Mouse (Mus musculus) forebrain, embryonic 11.5 days (tissue): ENCODE results near the gene Prcp. TPM values are rescaled to one million over a fixed set of nuclear protein-coding genes. Genes with fewer than 3 reads are reported as not detected.
"Not testable (repeated sequence)": the region's sequence is repeated elsewhere in the genome, so short reads cannot be mapped to it uniquely, and the experiment has no call there.

Experiments
- ATAC-seq: fragments of 200-750 bp; cut with Nextera tagmentation; replicated peaks from 2 replicates; pipeline ENCODE4 v1.8.0; 2017; ENCODE audit warnings: moderate TSS enrichment; ENCODE audit not compliant: low FRiP score
- DNase-seq: peaks from one replicate; pipeline ENCODE4 v3.0.0-alpha.2; 2017; ENCODE audit warnings: low spot score
- H3K27ac ChIP-seq: fragments of 300-500 bp; sonication (generic); 2 replicates; pipeline ENCODE4 v1.5.1; 2014; ENCODE audit warnings: low read depth, low read length
- H3K27me3 ChIP-seq: fragments of 300-500 bp; sonication (generic); 2 replicates; pipeline ENCODE4 v1.6.1; 2014; ENCODE audit warnings: mild to moderate bottlenecking, low read length, mixed read lengths; ENCODE audit not compliant: control insufficient read depth, insufficient read depth
- H3K36me3 ChIP-seq: fragments of 300-500 bp; sonication (generic); 2 replicates; pipeline ENCODE4 v1.6.1; 2014; ENCODE audit warnings: mild to moderate bottlenecking, low read length, moderate library complexity, mixed read lengths; ENCODE audit not compliant: control insufficient read depth, insufficient read depth
- H3K4me1 ChIP-seq: fragments of 300-500 bp; sonication (generic); replicated peaks from 2 replicates; pipeline ENCODE4 v1.6.1; 2014; ENCODE audit warnings: low read length, mixed read lengths; ENCODE audit not compliant: control insufficient read depth, insufficient read depth
- H3K4me2 ChIP-seq: fragments of 300-500 bp; sonication (generic); 2 replicates; pipeline ENCODE4 v1.6.1; 2014; ENCODE audit warnings: low read depth, mild to moderate bottlenecking, low read length, moderate library complexity, mixed read lengths; ENCODE audit not compliant: severe bottlenecking
- H3K4me3 ChIP-seq: fragments of 300-500 bp; sonication (generic); 2 replicates; pipeline ENCODE4 v1.5.1; 2014; ENCODE audit warnings: low read depth, low read length
- H3K9ac ChIP-seq: fragments of 300-500 bp; sonication (generic); 2 replicates; pipeline ENCODE4 v1.6.1; 2014; ENCODE audit warnings: low read length
- H3K9me3 ChIP-seq: fragments of 300-500 bp; sonication (generic); 2 replicates; pipeline ENCODE4 v1.6.1; 2016; ENCODE audit warnings: low read length, mixed read lengths; ENCODE audit not compliant: control insufficient read depth
- WGBS: fragments of 180-500 bp; shearing (Covaris S2); extraction: QIAGEN DNeasy Blood & Tissue Kit; methylation state at CpG from one replicate; pipeline ENCODE4 v1.1.7; 2014; 5-methylcytosine and 5-hydroxymethylcytosine counted together
- polyA plus RNA-seq: library from polyadenylated mRNA; unstranded; fragments of >200 nt; fragmentation: Nextera tagmentation; extraction: Ambion mirVana; gene quantifications from 2 replicates; pipeline ENCODE4 v1.2.1, GENCODE M21; 2014

Prcp gene
- polyA plus RNA-seq, 1 experiment from 2014 or later: 20.3 TPM

GRCm38 (mm10) chr7:92897021-92897420 is 22.8 kb downstream of the Prcp start:
- Histone ChIP-seq H3K4me2 (no peak overlapping the region), H3K27me3 (no peaks in the 10 kb centered on the region), H3K27ac (no peak overlapping the region), H3K9me3 (no peaks in the 10 kb centered on the region), H3K36me3 (no peaks in the 10 kb centered on the region), H3K4me3 (no peak overlapping the region), H3K9ac (no peak overlapping the region), H3K4me1 (no peaks in the 10 kb centered on the region)
- WGBS: 69% methylated on average over 2 of the region's 2 CpGs
- DNase-seq (no peak), ATAC-seq (peak; percentile 56; the same call in 1 of the 2 replicates)

DNA sequence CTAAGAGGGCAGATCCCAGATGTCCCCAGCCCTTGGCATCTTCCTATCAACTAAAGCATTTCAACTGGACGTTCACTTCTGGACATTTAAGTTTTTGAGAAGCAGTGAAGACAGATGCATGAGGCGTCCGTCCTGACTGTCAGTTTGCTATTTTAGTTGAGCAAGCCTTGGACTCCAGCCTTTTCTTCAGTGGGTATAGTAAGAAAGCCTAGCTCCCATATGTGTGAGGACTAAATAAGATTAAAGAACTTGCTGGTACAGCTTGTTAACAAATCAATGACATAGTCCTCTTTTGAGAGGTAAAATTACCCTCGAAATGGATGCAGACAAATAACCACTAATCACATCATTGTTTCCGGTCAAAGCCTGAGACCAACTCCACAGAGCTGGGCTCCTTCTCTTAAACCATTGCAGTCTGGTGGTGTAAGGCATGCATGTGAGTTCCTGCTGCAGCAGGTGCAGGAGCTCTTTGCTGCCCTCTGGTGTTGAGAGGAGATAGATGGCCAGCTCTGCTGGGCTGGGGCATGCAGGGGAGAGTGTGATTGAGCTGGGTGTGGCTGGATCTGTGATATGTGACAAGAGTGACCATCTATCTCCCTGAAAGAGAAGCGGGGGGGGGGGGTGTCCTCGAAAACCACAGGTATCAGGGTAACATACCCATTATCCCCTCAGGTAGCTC is 29.2 kb downstream of the Prcp start:
- no peaks in the 10 kb centered on the region for H3K9me3 ChIP-seq
- no peak overlapping the region for H3K9ac ChIP-seq
- no peak overlapping the region for H3K4me3 ChIP-seq
- H3K4me2 ChIP-seq: no peak overlapping the region
- WGBS: 52% methylated on average over 7 of the region's 7 CpGs
- no peaks in the 10 kb centered on the region for H3K4me1 ChIP-seq
- H3K36me3 ChIP-seq: no peaks in the 10 kb centered on the region
- DNase-seq (peak; percentile 88), ATAC-seq (peak; percentile 93)
- no peak overlapping the region for H3K27ac ChIP-seq
- H3K27me3 ChIP-seq: no peaks in the 10 kb centered on the region

- 41% methylated on average over 7 of the region's 7 CpGs for WGBS
- not testable (repeated sequence) for ATAC-seq, H3K36me3 ChIP-seq
Measured at GRCm38 (mm10) chr7:92904285-92904684, 30.0 kb downstream of the Prcp start.

DNA sequence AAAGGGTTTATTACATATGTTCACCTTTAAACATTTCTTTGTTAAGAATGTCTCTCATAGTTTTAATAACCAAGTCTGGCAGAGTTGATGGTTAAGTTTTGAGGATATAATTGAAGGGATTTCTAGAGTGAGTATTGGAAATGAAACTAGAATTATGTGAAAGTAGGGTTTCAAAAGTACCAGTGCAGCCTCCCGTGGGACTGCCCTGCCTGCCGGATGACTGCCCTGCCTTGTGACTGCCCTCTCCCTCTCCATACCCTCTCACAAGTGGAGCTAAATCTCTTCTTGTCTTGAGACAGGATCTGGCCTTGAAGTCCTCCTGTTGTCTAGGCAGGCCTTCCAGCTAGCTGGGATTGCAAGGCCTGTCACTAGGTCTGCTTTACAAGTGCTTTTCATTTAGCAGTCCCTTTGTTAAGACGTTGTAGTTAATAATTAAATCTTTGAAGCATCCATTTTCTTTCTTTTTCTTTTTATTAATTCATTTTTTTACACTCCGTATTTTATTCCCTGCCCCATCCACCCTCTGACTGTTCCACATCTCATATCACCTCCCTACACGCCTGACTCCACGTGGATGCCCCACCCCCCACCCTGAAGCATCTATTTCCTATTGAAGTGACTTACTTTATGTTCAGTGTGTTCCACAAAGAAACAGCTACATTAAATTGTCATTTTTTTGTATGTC is 46.0 kb downstream of the Prcp start:
- Histone ChIP-seq H3K36me3 (no peaks in the 10 kb centered on the region; the same call in 1 of the 2 replicates), H3K9me3 (no peaks in the 10 kb centered on the region), H3K4me3 (no peak overlapping the region), H3K4me2 (no peak overlapping the region), H3K4me1 (no peaks in the 10 kb centered on the region), H3K27ac (no peak overlapping the region), H3K27me3 (no peaks in the 10 kb centered on the region), H3K9ac (no peak overlapping the region)
- ATAC-seq (no peak), DNase-seq (no peak)
- WGBS: 81% methylated on average over 6 of the region's 6 CpGs

More at GRCm38 (mm10) chr7:92904285-92904684, 30.0 kb downstream of the Prcp start:
- not testable (repeated sequence) for H3K27me3 ChIP-seq, H3K4me2 ChIP-seq, H3K9ac ChIP-seq, DNase-seq, H3K4me1 ChIP-seq, H3K9me3 ChIP-seq, H3K27ac ChIP-seq, H3K4me3 ChIP-seq

DNA sequence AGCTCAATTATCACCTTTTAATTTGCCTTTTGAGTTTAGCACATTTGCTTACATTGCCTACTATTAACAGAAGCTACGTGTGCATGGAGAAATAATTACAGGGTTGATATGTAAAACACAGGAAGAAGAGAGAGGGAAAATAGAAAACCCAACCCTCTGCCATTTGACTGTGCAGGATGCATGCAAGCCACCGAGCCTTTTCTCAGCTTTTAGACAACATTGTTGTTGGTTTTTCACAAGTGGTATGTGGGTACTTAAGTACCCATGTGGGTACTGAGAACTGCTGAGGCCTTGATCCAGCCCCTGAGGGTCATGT is 46.5 kb downstream of the Prcp start:
- WGBS: 81% methylated on average over 2 of the region's 2 CpGs
- DNase-seq (no peak), ATAC-seq (no peak)
- Histone ChIP-seq H3K4me2 (no peak overlapping the region), H3K36me3 (no peaks in the 10 kb centered on the region; the same call in 1 of the 2 replicates), H3K9me3 (no peaks in the 10 kb centered on the region), H3K4me1 (no peaks in the 10 kb centered on the region), H3K27me3 (no peaks in the 10 kb centered on the region), H3K9ac (no peak overlapping the region), H3K27ac (no peak overlapping the region), H3K4me3 (no peak overlapping the region)

DNA sequence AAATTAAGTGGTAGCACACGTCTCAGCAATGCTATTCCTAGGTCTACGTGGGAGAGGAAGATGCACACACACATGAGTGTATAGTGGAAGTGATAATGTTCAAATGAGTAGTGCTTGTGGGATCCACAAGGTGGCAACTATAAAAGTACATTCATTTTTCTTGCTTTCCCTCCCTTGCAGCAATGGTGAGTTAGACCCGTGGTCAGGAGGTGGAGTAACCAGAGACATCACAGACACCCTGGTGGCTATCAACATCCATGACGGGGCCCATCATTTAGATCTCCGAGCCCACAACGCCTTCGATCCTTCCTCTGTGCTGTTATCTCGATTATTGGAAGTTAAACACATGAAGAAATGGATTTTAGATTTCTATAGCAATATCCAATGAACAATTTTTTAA is 58.5 kb downstream of the Prcp start:
- Histone ChIP-seq H3K4me1 (0 out of 2 replicates have a peak, but pooled peaks cover 2% of the 10 kb centered on the region), H3K9me3 (no peaks in the 10 kb centered on the region), H3K4me2 (no peak overlapping the region), H3K4me3 (no peak overlapping the region), H3K9ac (no peak overlapping the region), H3K36me3 (no peaks in the 10 kb centered on the region), H3K27ac (no peak overlapping the region), H3K27me3 (no peaks in the 10 kb centered on the region)
- no peak for ATAC-seq
- no peak for DNase-seq
- 90% methylated on average over 8 of the region's 8 CpGs for WGBS

GRCm38 (mm10) chr7:92933308-92933948 is 59.2 kb downstream of the Prcp start:
- H3K9ac ChIP-seq, H3K4me3 ChIP-seq, H3K27ac ChIP-seq, DNase-seq, H3K4me1 ChIP-seq, H3K27me3 ChIP-seq, H3K9me3 ChIP-seq, H3K36me3 ChIP-seq, ATAC-seq, H3K4me2 ChIP-seq: not testable (repeated sequence)
- 67% methylated on average over 4 of the region's 4 CpGs for WGBS

GRCm38 (mm10) chr7:92936747-92937146 is 62.5 kb downstream of the Prcp start:
- H3K4me3 ChIP-seq: no peak overlapping the region
- no peak overlapping the region for H3K9ac ChIP-seq
- H3K4me1 ChIP-seq: 0 out of 2 replicates have a peak, but pooled peaks cover 4% of the 10 kb centered on the region
- H3K4me2 ChIP-seq: no peak overlapping the region
- no peak overlapping the region for H3K27ac ChIP-seq
- DNase-seq (no peak), ATAC-seq (no peak)
- no peaks in the 10 kb centered on the region for H3K36me3 ChIP-seq
- no peaks in the 10 kb centered on the region for H3K9me3 ChIP-seq
- whole genome bisulfite sequencing: 21% methylated on average over 5 of the region's 5 CpGs
- no peaks in the 10 kb centered on the region for H3K27me3 ChIP-seq
